Mouse (Mus musculus) megakaryocyte, embryonic 14.5 days (primary cell): ENCODE measurements around the gene Pknox2.

Source experiments
- FLI1 ChIP-seq: IDR thresholded peaks from 2 replicates; pipeline ENCODE4 v1.6.1; 2012; ENCODE audit warnings: low read length, inconsistent platforms, mixed read lengths
- GATA1 ChIP-seq: IDR thresholded peaks from 3 replicates; pipeline ENCODE4 v1.6.1; 2012; ENCODE audit warnings: mixed read lengths, low read length, inconsistent platforms, borderline replicate concordance

DNA sequence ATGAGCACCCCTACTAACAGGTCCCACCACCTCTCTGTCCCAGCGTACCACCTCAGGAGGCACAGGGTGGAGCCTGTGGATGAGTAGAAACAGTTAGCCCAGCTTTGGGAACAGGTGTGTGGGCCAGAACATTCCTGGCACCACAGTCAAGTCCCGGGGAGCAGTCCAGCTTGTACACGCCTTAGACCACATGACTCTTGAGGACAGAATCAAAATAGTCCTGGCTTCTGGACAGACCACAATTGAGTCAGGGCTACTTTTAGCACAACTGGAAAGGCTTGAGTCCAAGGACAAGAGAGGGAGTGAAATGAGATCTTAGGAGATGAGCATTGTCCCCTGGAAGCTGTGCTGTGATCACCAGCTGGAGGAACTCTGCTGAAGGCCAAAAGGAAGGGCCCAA lies 248.6 kb downstream of the Pknox2 start:
- no peak for TF ChIP-seq GATA1
- no peak for TF ChIP-seq FLI1
